Mouse (Mus musculus): ENCODE results near the gene Zfr2.
A peak's percentile ranks its signal among the peaks of the same experiment; 100 is the strongest.
"Not testable (repeated sequence)": the region's sequence is repeated elsewhere in the genome, so short reads cannot be mapped to it uniquely, and the experiment has no call there.

The Zfr2 gene

DNA sequence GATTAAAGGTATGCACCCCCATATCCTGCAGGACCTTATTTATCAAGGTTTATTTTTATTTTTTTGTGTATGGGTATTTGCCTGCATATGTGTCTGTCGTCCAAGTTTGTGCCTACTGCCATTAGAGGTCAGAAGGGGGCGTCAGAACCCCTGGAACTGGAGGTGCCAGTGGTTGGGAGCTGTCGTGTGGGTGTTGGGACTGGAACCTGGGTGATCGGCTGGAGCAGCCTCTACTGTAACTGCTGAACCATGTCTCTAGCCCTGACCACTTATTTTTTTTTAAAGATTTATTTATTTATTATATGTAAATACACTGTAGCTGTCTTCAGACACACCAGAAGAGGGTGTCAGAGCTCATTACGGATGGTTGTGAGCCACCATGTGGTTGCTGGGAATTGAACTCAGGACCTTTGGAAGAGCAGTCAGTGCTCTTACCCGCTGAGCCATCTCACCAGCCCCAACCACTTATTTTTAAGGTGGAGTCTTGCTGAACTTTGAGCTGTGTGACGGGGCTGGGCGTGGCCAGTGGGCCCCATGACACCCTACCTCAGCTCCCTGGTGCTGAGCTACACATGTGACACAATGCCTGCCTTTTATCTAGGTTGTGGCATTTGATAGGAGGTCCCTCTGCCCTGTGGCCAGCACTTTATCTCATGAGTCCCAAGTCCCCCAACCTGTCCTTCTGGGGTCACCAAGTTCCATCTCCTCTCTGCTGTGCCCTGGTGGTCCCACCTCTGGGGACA, 29.8 kb upstream of the Zfr2 start:
- DNase-seq (ENCODE audit: low read depth, low spot score) = no peak

GRCm38 (mm10) chr10:81204137-81204536, 28.8 kb upstream of the Zfr2 start:
- no peak for DNase-seq (ENCODE audit: low read depth, low spot score)

- DNase-seq (ENCODE audit: low read depth, low spot score) = no peak
These were observed 22.8 kb upstream of the Zfr2 start for GRCm38 (mm10) chr10:81210154-81210553.

DNA sequence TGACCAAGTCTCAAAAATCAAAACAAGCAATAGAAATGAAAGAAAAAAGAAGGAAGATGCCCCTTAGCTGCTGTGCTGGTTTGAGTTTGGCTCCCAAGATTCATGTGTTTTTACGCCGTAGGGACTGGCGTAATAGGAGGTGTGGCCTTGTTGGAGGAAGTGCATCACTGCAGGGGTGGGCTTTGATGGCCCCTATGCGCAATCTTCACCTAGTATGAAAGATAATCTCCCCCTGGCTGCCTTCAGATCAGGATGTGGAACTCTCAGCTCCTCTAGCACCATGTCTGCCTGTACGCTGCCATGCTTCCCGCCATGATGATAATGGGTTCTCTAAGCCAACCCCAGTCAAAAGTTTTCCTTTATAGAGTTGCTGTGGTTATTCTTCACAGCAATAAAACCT, 16.7 kb upstream of the Zfr2 start:
- no peak for DNase-seq (ENCODE audit: low read depth, low spot score)

DNA sequence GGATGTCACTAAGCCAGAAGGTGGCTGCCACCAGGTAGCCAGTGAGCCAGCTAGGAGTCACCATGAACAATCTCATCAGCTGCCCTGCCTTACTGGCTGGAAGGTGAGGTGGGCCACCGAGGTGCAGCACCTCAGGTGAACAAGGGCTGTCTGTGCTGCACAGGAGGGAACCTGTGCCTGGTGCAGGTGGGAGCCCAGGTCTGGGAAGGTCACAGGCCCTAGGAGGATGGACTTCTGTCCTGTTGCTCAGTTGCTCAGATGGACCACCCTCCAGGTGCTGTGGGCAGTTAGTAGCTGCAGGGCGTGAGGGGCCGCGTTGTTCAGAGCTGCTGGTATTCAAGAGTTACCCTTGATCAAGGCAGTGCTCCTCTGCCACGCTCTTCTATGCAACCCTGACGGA, 16.1 kb upstream of the Zfr2 start:
- DNase-seq (ENCODE audit: low read depth, low spot score) = no peak

GRCm38 (mm10) chr10:81217267-81217666, 15.7 kb upstream of the Zfr2 start:
- DNase-seq (ENCODE audit: low read depth, low spot score) = not testable (repeated sequence)

- DNase-seq (ENCODE audit: low read depth, low spot score) = no peak
These were observed 15.0 kb upstream of the Zfr2 start for GRCm38 (mm10) chr10:81217964-81218363.

GRCm38 (mm10) chr10:81221402-81222015, 11.4 kb upstream of the Zfr2 start:
- DNase-seq (ENCODE audit: low read depth, low spot score) = no peak

DNA sequence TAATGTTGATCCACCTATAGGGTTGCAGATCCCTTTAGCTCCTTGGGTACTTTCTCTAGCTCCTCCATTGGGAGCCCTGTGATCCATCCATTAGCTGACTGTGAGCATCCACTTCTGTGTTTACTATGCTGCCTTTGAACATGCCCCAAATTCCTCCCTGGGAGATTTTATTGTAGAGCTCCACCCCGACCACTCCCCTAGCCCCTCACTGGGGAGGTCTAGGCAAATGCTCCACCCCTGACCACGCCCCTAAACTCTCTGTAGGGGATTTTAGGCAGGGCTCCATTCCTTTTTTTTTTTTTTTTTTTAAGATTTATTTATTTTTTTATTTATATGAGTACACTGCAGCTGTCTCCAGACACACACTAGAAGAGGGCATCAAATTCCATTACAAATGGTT, 9.2 kb upstream of the Zfr2 start:
- not testable (repeated sequence) for DNase-seq (ENCODE audit: low read depth, low spot score)

- peak; percentile 34 for DNase-seq (ENCODE audit: low read depth, low spot score)
These were observed 3.1 kb upstream of the Zfr2 start for GRCm38 (mm10) chr10:81229735-81230437.

GRCm38 (mm10) chr10:81230438-81231332, 2.3 kb upstream of the Zfr2 start, which contains the start of gene Atcay:
Gene Atcay, minus strand, starts transcription at chr10:81230833.
- peak; percentile 88 for DNase-seq (ENCODE audit: low read depth, low spot score)

DNA sequence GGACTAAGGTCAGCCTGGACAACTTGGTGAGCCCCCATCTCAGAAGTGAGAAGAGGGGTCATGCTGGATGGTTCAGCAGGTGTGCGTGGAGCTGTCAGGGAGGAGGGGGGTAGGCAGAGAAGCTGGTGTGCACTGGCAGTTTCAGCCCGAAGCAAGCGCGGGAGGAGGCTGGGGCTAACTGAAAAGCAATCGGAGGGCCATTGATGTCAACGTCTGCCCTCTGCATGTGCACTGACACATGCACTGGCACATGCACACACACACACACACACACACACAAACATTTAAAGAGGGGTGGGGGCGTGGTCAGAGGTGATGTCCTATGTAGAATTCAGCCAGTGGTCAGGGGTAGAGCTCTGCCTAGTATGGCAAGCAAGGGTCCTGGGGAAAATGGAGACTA, 1.5 kb upstream of the Zfr2 start:
- DNase-seq (ENCODE audit: low read depth, low spot score) = no peak

DNA sequence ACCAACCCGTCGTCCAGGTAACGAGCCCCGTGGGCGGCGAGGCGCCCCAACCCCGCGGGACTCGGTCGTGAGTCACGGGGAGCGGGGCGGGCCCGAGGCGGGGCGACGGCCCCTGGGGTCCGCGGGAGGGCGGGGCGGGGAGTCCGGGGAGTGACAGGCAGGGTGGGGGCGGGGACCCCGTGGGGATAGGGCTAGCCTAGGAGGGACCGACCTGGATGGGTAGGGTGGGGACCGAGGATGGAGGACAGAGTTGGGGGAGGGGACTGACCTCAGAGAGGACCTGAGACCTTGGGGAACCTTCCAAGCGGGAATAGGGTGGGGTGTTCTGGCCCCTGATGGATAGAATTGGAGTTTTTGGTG, 251 bp downstream of the Zfr2 start:
- no peak for DNase-seq (ENCODE audit: low read depth, low spot score)

DNA sequence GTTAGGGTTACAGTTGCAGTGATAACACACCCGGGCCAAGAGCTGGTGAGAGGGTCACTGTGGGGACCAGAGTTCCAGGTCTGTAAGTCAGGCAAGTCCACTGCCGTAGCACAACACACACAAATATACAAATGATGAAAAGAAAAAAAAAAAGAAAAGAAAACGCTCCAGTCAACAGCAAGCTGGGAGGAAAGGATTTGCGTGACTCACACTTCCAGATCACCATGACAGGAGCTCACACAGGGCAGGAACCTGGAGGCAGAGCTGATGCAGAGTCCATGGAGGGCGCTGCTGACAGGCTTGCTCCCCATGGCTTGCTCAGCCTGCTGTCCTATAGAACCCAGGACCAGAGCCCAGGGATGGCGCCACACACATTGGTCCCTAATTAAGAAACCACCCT, 1.3 kb downstream of the Zfr2 start:
- DNase-seq (ENCODE audit: low read depth, low spot score) = no peak

DNA sequence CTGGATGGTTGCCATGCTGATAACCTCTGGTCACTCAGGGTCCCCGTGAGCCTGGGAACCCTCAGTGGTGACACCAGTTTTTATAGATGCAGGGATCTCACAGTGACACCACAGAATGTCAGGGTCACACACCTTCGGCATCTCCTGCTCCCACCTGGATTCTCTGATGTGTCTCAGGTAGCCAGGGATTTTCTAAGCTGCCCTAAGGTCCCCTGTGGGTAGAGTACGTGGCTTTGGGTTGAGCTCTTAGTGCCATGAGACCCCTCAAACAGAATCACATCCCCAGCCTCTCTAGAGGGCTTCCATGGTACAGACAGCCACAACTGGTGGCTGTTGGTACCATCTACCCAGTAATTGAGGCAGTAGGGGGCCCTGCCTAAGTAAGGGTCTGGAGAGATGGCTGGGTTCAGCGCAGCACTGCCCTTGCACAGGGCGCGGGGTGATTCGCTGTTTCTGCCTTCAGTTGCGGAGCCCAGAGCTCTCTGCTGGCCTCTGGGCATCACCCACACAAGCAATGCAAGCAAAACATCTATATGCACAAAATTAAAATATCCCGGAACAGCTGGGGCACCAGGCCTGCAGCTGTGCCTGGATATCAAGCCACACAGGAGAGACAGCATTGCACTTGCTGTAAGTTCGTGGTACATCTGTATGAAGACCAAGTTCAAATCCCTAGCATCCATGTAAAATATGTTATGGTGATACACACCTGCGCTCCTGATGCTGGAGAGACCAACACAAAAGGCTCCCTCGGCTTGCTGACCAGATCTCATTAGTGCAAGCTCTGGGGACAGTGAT, 3.7 kb downstream of the Zfr2 start:
- no peak for DNase-seq (ENCODE audit: low read depth, low spot score)

DNA sequence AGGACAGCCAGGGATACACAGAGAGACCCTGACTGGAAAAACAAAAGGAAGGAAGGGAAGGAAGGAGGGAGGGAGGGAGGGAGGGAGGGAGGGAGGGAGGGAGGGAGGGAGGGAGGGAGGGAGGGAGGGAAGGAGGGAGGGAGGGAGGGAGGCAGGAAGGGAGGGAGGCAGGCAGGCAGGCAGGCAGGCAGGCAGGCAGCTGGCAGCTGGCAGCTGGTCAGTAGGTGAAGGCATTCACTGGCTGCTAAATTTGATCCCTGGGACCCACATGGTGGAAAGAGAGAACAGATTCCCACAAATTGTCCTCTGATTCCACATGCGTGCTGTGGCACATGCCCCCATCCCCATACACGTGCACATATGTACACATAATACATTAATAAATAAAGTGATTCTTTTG, 5.7 kb downstream of the Zfr2 start:
- no peak for DNase-seq (ENCODE audit: low read depth, low spot score)

DNA sequence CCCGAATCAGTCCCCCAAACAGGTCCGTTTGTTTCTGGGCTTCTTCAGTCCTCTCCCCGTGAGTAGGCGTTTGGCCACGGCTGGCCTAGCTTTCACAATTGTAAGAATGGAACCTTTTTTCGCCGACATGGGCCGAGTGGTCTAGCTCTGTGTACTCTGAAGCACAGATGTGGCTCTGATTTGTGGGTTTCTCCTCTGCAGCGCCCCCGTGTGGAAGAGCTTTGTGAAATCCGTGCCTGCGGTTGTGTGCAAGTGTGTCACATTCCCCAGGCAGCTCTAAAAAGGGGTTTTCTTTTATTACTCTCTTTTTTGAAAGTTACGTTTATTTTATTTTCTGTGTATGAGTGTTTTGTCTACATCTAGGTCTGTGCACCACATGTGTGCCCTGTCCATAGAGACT, 7.9 kb downstream of the Zfr2 start:
- DNase-seq (ENCODE audit: low read depth, low spot score) = no peak

GRCm38 (mm10) chr10:81242021-81242420, 9.1 kb downstream of the Zfr2 start:
- DNase-seq (ENCODE audit: low read depth, low spot score) = no peak

GRCm38 (mm10) chr10:81244146-81244545, 11.2 kb downstream of the Zfr2 start:
- DNase-seq (ENCODE audit: low read depth, low spot score) = no peak

DNA sequence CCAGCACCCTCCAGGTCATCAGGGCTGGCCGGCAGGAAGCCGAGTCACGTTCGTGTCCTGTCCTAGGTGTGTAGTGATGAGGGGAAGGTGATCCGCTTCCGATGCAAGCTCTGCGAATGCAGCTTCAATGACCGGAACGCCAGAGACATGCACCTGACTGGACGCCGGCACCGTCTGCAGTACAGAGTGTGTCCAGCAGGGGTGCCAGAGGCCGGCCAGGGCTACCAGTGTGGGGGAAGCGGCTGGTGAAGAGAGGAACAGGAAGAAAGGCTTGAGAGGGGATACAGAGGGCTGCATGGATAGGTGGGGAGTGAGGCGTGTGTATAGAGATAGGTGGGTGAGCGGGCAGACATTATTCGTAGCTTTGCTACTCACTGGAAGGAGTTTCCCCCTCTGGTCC, 11.6 kb downstream of the Zfr2 start:
- DNase-seq (ENCODE audit: low read depth, low spot score) = no peak

GRCm38 (mm10) chr10:81245166-81245565, 12.2 kb downstream of the Zfr2 start:
- DNase-seq (ENCODE audit: low read depth, low spot score) = no peak

Data from telencephalon, adult 2 months (tissue).